Mouse (Mus musculus) ES-E14 (cell line): ENCODE measurements around the gene Idnk.

ENCODE experiments used
- CHD2 ChIP-seq: IDR thresholded peaks from 2 replicates; pipeline ENCODE4 v1.6.1; 2014; ENCODE audit warnings: mild to moderate bottlenecking, low read depth, low read length, inconsistent platforms
- HCFC1 ChIP-seq: IDR thresholded peaks from 2 replicates; pipeline ENCODE4 v1.6.1; 2012; ENCODE audit warnings: low read length, inconsistent platforms, borderline replicate concordance; ENCODE audit not compliant: insufficient read depth
- MAFK ChIP-seq: IDR thresholded peaks from 2 replicates; pipeline ENCODE4 v1.6.1; 2014; ENCODE audit warnings: mild to moderate bottlenecking, low read depth, low read length, inconsistent platforms; ENCODE audit not compliant: insufficient read depth
- ZC3H11A ChIP-seq: IDR thresholded peaks from 2 replicates; pipeline ENCODE4 v1.6.1; 2012; ENCODE audit warnings: low read depth, mild to moderate bottlenecking, inconsistent platforms, low read length, borderline replicate concordance
- ZNF384 ChIP-seq: IDR thresholded peaks from 2 replicates; pipeline ENCODE4 v1.6.1; 2012; ENCODE audit warnings: low read depth, low read length, inconsistent platforms

DNA sequence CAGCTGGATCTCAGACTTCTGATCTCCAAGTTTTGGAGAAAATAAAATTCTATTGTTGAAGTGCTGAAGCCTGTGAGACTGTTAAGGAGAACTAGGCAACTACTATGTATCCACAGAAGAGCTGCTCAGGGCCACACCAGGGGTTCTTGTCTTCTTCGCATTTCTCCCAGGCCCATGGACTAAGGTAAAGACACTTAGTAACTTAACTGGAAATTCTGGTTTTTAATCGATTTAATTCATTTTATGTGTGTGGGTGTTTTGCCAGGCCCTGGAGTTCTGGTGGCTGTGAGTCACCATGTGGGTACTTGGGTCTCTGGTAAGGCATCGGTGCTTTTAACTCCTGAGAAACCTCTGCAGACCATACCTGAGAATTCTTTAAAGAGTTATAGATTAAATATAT lies 7.8 kb upstream of the Idnk start:
- no peak for TF ChIP-seq ZNF384
- TF ChIP-seq HCFC1: no peak
- no peak for TF ChIP-seq CHD2
- no peak for TF ChIP-seq ZC3H11A
- TF ChIP-seq MAFK: no peak
